Mouse (Mus musculus) bone marrow macrophage, adult 2 months (primary cell): ENCODE measurements around the gene Pgk1.

Experiments used
- CTCF ChIP-seq: IDR thresholded peaks from 2 replicates; pipeline ENCODE4 v1.5.1; 2012; ENCODE audit warnings: low read depth, mild to moderate bottlenecking, low read length, moderate library complexity
- POLR2A ChIP-seq: IDR thresholded peaks from 2 replicates; pipeline ENCODE4 v1.6.1; 2012; ENCODE audit warnings: mild to moderate bottlenecking, low read depth, low read length, borderline replicate concordance

DNA sequence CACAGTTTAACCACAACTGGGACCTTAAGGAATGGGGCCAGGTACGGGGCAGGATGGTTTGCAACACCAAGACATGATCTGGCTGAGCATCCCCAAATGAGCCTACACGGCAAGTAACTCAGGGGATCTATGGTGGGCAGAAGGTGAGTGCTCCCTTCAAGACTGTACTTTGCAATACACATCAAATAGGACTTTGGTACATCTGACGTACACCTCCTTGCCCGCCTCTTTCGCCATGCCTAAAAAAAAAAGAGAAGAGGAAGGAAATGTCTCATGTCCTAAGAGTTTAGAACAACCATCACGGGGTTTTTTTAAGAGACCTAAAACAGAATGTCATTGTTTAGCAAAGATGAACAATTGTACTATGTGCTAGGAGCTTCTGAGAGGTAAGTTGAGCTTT is 44.0 kb upstream of the Pgk1 start, which contains the start of gene Tlr13:
- TF ChIP-seq POLR2A = no peak
- TF ChIP-seq CTCF = no peak
